In genomic region chr17:6768301-6768788, GRCm38 (mm10) we compare ENCODE assay signal across 10 mouse cellular contexts. TPM values are rescaled to one million over a fixed set of nuclear protein-coding genes. Genes with fewer than 3 reads are reported as not detected.
DNase-seq lines count a peak whose midpoint lies in the region; ATAC-seq and TF ChIP-seq lines count a peak whose summit lies in the region.
"Had no signal": no experiment of that assay in that cellular context is flagged by ENCODE, and none has a peak within 500 bp of the region (broad histone marks: within the 10 kb centered on the region; RNA-seq: fewer than 3 reads in every experiment).

No protein-coding gene starts in this region.

- intact Hi-C loops in heart, postnatal 14 days (cut with DNase I): no loop called here

- no peak overlapping the region for H3K9ac ChIP-seq in midbrain, postnatal 0 days (replicated peaks; ENCODE audit: low read length, poor library complexity, severe bottlenecking)
- H3K9ac ChIP-seq in midbrain, embryonic 13.5 days (replicated peaks): no peak overlapping the region
- H3K9ac ChIP-seq: limb, embryonic 12.5 days had no signal

- ATAC-seq in midbrain, postnatal 0 days (ENCODE audit: low FRiP score): no peak
- ATAC-seq in midbrain, embryonic 13.5 days: no peak

- no peak overlapping the region for H3K4me2 ChIP-seq in midbrain, postnatal 0 days (ENCODE audit: low read depth, low read length, poor library complexity, severe bottlenecking)
- no peak overlapping the region for H3K4me2 ChIP-seq in midbrain, embryonic 13.5 days (replicated peaks)
- H3K4me2 ChIP-seq: limb, embryonic 12.5 days had no signal

- H3K27me3 ChIP-seq in midbrain, postnatal 0 days (ENCODE audit: insufficient read depth, low read length): no peaks in the 10 kb centered on the region
- H3K27me3 ChIP-seq in midbrain, embryonic 13.5 days: 0 out of 2 replicates have a peak, but pooled peaks cover 7% of the 10 kb centered on the region
- no peaks in the 10 kb centered on the region for H3K27me3 ChIP-seq in cerebellum, adult 2 months (ENCODE audit: control insufficient read depth, insufficient read depth, low read length)
- no peaks in the 10 kb centered on the region for H3K27me3 ChIP-seq in midbrain, embryonic 10.5 days (ENCODE audit: low read depth, poor library complexity, severe bottlenecking)
- H3K27me3 ChIP-seq: limb, embryonic 12.5 days; megakaryocyte, embryonic 14.5 days had no signal

- H3K36me3 ChIP-seq in midbrain, postnatal 0 days (ENCODE audit: insufficient read depth, low read length): no peaks in the 10 kb centered on the region
- no peaks in the 10 kb centered on the region for H3K36me3 ChIP-seq in midbrain, embryonic 13.5 days
- no peaks in the 10 kb centered on the region for H3K36me3 ChIP-seq in midbrain, embryonic 10.5 days
- H3K36me3 ChIP-seq: limb, embryonic 12.5 days had no signal

- no peak for TF ChIP-seq POLR2A in cerebellum, adult 2 months (IDR thresholded peaks at IDR 0.05; ENCODE audit: borderline replicate concordance, insufficient read depth, low read length)

- 75% methylated on average over 5 of the region's 5 CpGs for WGBS in midbrain, postnatal 0 days
- 84% methylated on average over 5 of the region's 5 CpGs for WGBS in midbrain, embryonic 13.5 days
- WGBS in cerebellum, adult 2 months: 86% methylated on average over 5 of the region's 5 CpGs
- WGBS in midbrain, embryonic 10.5 days: 88% methylated on average over 5 of the region's 5 CpGs

- H3K27ac ChIP-seq in midbrain, postnatal 0 days (ENCODE audit: low read depth, low read length): no peak overlapping the region
- no peak overlapping the region for H3K27ac ChIP-seq in midbrain, embryonic 13.5 days
- no peak overlapping the region for H3K27ac ChIP-seq in cerebellum, adult 2 months (ENCODE audit: insufficient read depth, low read length)
- H3K27ac ChIP-seq in midbrain, embryonic 10.5 days (replicated peaks): no peak overlapping the region
- H3K27ac ChIP-seq: limb, embryonic 12.5 days had no signal

- no peak overlapping the region for H3K4me3 ChIP-seq in midbrain, postnatal 0 days (ENCODE audit: low read depth, low read length)
- H3K4me3 ChIP-seq in midbrain, embryonic 13.5 days (replicated peaks): no peak overlapping the region
- H3K4me3 ChIP-seq in cerebellum, adult 2 months (replicated peaks; ENCODE audit: insufficient read depth, low read depth, low read length): no peak overlapping the region
- H3K4me3 ChIP-seq in midbrain, embryonic 10.5 days: no peak overlapping the region
- H3K4me3 ChIP-seq: limb, embryonic 12.5 days; megakaryocyte, embryonic 14.5 days had no signal

- no peaks in the 10 kb centered on the region for H3K9me3 ChIP-seq in midbrain, postnatal 0 days (ENCODE audit: low read length)
- no peaks in the 10 kb centered on the region for H3K9me3 ChIP-seq in midbrain, embryonic 13.5 days
- H3K9me3 ChIP-seq in midbrain, embryonic 10.5 days (replicated peaks): no peaks in the 10 kb centered on the region
- H3K9me3 ChIP-seq: limb, embryonic 12.5 days; megakaryocyte, embryonic 14.5 days had no signal

- no peak for TF ChIP-seq CTCF in midbrain, postnatal 0 days (IDR thresholded peaks at IDR 0.05)
- no peak for TF ChIP-seq CTCF in cerebellum, adult 2 months (IDR thresholded peaks at IDR 0.05; ENCODE audit: borderline replicate concordance, insufficient read depth, low read depth, low read length)

- DNase-seq in midbrain, postnatal 0 days (ENCODE audit: low spot score): peak; percentile 22
- peak; percentile 31 to 66 for DNase-seq in heart, postnatal 14 days
- DNase-seq in kidney, postnatal 14 days: peak; percentile 77
- DNase-seq in cerebellum, adult 2 months: no peak
- DNase-seq in embryo, embryonic 10 days (ENCODE audit: low spot score): no peak
- no peak for DNase-seq in midbrain, embryonic 10.5 days (ENCODE audit: low spot score)
- DNase-seq: gastrocnemius, postnatal 36 days had no signal

- no peaks in the 10 kb centered on the region for H3K4me1 ChIP-seq in midbrain, postnatal 0 days (ENCODE audit: insufficient read depth, low read length)
- H3K4me1 ChIP-seq in midbrain, embryonic 13.5 days (replicated peaks): peaks cover 15% of the 10 kb centered on the region
- H3K4me1 ChIP-seq in cerebellum, adult 2 months (ENCODE audit: control insufficient read depth, insufficient read depth, low read length): peaks cover 4% of the 10 kb centered on the region; the same call in 1 of the 2 replicates
- peaks cover 55% of the 10 kb centered on the region for H3K4me1 ChIP-seq in midbrain, embryonic 10.5 days

RNA-seq across cellular contexts. Expression of gene Ezr, which starts 14.2 kb away (rescaled TPM):
- 19.5 and 33.8 TPM in 2 replicates for total RNA-seq in midbrain, postnatal 0 days (2014; rRNA removed)
- polyA plus RNA-seq in midbrain, postnatal 0 days (2015; fragmentation: Nextera tagmentation; extraction: Ambion mirVana): 27.3 and 28.5 TPM in 2 replicates
- polyA plus RNA-seq in midbrain, embryonic 13.5 days (2015; fragmentation: Nextera tagmentation; extraction: Ambion mirVana): 36.2 and 43.1 TPM in 2 replicates
- 10 to 100 TPM; 48.8 to 56.9 TPM for total RNA-seq in heart, postnatal 14 days (2021)
- 12.1 and 16.1 TPM in 2 replicates for polyA plus RNA-seq in cerebellum, adult 2 months (2012; rRNA removed)
- polyA plus RNA-seq in midbrain, embryonic 10.5 days (2016; fragmentation: Nextera tagmentation; extraction: Ambion mirVana): 54.9 and 56.7 TPM in 2 replicates

Comparison
In these comparisons a context has a peak if more than half of its experiments do, and no peak if none do; other contexts are left out.
1. DNase-seq: peak in midbrain, postnatal 0 days (single experiment), heart, postnatal 14 days (2 of 2) and kidney, postnatal 14 days (single experiment); none in cerebellum, adult 2 months (0 of 2), embryo, embryonic 10 days (single experiment) and midbrain, embryonic 10.5 days (single experiment).